Mouse (Mus musculus) Patski (cell line): ENCODE data around the gene Abhd5. TPM values are rescaled to one million over a fixed set of nuclear protein-coding genes. Genes with fewer than 3 reads are reported as not detected.
A peak's percentile ranks its signal among the peaks of the same experiment; 100 is the strongest.

ENCODE experiments used
- ATAC-seq: fragments of 100-300 bp; one replicate; pipeline ENCODE4 v1.8.0; 2021
- CTCF ChIA-PET: fragments of 350-600 bp; sonication (Branson Sonifier 250); formaldehyde crosslinking; loops from one replicate; lab custom pipeline; 2022; ENCODE audit warnings: inconsistent platforms; lab: Charles Lee
- POLR2A ChIA-PET: fragments of 350-600 bp; sonication (Branson Sonifier 250); formaldehyde crosslinking; loops from one replicate; lab custom pipeline; 2022; ENCODE audit warnings: antibody characterized with exemption, inconsistent platforms; lab: Charles Lee
- DNase-seq: peaks from one replicate; pipeline ENCODE4 v3.0.0-alpha.2; 2011; ENCODE audit warnings: low read depth, low spot score
- H3K27me3 ChIP-seq: fragments of 371-371 bp; one replicate; pipeline ENCODE4 v1.5.1; 2021
- CTCF ChIP-seq: fragments of 100-300 bp; IDR thresholded peaks from one replicate; pipeline ENCODE4 v1.5.1; 2021
- in situ Hi-C: fragments of 300-500 bp; cut with MboI; formaldehyde crosslinking; loops from 3 replicates; pipeline ENCODE4 v1.11.1; 2018; ENCODE audit warnings: low pct_unique_long_range_greater_than_20kb, mixed read lengths
- polyA plus RNA-seq: library from polyadenylated mRNA; unstranded; gene quantifications from one replicate; pipeline ENCODE4 v1.2.3, GENCODE M21; 2021

Gene Abhd5
- polyA plus RNA-seq, 1 experiment from 2014 or later: 33.9 TPM

DNA sequence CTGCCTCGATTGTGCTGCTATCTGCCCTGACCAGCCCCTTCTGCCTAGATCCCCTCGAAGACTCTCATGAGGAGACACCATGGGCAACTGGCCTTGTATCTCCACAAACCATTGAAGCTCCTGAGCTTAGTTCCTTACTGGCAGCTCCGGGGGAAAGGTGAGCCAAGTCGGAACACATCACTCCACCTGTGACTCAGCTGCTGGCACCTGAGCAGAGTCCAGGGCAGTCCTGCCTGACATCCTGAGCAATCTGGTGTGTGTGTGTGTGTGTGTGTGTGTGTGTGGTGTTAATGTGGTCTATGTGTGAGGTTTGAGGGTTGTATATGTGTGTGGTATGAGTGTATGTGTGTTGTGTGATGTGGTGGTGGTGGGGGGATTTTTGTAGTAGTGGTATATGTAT is 49.8 kb downstream of the Abhd5 start:
- ATAC-seq: no peak
- POLR2A ChIA-PET: no interaction called here
- no peaks in the 10 kb centered on the region for H3K27me3 ChIP-seq
- CTCF ChIA-PET: no interaction called here
- in situ Hi-C loops: no loop called here
- no peak for DNase-seq
- no peak for TF ChIP-seq CTCF

DNA sequence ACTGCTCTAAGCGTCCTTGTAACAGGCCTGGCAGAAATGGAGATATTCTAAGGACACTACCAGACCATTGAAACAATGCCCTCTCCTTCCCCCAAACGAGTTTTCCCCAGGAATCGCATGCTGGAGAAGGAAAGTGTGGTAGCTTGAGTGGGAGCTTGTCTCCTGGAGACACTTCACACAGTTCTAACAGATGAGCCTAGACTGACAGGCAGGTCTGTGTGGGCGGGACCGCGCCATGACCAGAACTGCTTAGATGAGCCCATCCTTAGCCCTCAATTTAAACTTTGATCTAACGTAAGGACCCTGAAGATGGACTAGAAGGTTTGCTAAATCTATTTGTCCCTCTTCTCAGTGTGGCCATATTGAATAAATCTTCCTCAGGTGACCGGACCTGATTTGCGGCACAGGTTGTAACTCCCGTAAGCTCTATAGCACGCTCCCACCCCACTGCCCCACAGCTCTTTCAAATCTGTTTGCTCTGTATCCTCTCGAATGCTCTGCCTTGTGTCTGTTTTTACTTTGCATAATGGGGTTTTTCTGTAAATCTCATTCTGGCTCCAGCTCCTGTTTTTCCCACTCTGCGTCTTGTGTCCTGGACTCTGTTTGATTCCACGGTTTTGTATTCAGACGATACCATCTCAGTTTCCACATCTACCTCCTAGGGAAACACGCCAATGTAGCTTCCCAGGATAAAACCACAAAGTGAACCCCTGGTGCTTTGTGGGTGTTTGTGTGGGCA is 59.2 kb downstream of the Abhd5 start:
- no peaks in the 10 kb centered on the region for H3K27me3 ChIP-seq
- no peak for TF ChIP-seq CTCF
- ChIA-PET POLR2A (no interaction called here), CTCF (interaction anchor here (0.7 kb wide), 1 partner anchor 12 kb away, joined by 3 read pairs; no protein-coding TSS in a partner anchor)
- in situ Hi-C loops: no loop called here
- DNase-seq (no peak), ATAC-seq (no peak)

DNA sequence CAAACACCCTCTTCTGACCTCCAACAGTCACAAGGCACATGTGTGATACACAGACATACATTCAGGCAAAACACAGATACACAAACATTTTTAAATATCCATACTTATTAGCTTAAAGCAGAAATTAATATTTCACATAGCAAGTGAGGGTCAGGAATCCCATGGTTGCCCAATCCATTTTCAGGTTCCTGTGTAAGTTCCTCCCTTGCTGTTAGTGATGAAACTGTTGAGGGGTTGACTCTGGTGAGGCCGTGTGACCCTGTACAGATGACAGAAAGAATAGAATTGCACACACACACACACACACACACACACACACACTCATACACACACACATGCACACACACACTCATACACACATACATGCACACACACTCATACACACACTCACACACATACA is 63.2 kb downstream of the Abhd5 start:
- in situ Hi-C loops: no loop called here
- POLR2A ChIA-PET: interaction anchor here (0.7 kb wide), 1 partner anchor 356 kb away, joined by 4 read pairs; no protein-coding TSS in a partner anchor
- CTCF ChIA-PET: no interaction called here
- ATAC-seq (no peak), DNase-seq (no peak)
- H3K27me3 ChIP-seq: peaks cover 2% of the 10 kb centered on the region
- TF ChIP-seq CTCF: no peak

DNA sequence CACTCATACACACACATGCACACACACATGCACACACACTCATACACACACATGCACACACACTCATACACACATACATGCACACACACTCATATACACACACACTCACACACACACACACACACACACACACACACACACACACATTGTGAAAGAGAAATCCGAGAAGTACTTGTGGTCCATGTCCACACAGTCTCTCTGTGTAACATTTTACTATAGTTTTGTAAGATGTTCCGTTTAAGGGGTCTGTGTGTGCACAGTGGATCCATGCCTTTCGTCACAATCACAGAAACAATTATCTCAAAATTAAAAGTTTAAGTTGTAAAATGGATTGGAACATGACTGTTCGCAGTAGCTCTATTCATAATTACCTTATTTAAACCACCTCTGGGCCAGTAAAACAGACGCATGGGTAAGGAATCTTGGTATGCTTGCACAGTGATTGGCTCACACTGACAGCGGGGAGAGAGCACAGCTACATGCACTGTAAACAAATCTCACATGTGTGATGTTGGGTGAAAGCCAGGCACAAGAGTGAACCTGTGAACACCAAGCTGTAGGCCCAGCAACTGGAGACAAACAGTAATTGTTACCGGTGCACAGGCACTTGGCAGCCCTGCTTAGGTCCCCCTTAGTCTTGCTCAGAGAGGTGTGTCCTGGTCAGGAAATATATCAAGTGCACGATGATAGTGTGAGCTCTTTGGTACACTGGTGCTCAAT is 63.8 kb downstream of the Abhd5 start:
- DNase-seq (no peak), ATAC-seq (no peak)
- peaks cover 3% of the 10 kb centered on the region for H3K27me3 ChIP-seq
- no peak for TF ChIP-seq CTCF
- in situ Hi-C loops: no loop called here
- ChIA-PET CTCF (no interaction called here), POLR2A (no interaction called here)

DNA sequence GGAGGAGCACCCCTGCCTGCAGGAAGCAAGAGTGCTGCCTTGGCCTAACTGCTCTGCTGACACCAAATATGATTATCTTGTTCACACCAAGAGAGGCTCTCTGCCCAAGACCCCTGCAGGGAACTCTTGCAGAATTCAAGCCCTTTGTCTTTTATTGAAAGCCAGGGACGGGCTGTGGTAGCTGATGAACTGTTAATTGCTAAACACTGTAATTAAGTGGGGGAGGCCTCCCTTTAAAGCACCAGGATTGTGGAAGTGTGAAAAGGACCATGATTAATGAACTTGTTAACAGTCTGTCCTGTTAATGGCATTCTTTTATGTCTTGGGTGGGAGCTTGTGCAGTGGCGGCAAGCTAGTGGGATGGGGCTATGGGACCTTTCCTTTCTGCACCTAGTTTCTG is 65.2 kb downstream of the Abhd5 start:
- DNase-seq: no peak
- ATAC-seq: no peak
- peaks cover 3% of the 10 kb centered on the region for H3K27me3 ChIP-seq
- in situ Hi-C loops: no loop called here
- ChIA-PET POLR2A (no interaction called here), CTCF (no interaction called here)
- no peak for TF ChIP-seq CTCF

DNA sequence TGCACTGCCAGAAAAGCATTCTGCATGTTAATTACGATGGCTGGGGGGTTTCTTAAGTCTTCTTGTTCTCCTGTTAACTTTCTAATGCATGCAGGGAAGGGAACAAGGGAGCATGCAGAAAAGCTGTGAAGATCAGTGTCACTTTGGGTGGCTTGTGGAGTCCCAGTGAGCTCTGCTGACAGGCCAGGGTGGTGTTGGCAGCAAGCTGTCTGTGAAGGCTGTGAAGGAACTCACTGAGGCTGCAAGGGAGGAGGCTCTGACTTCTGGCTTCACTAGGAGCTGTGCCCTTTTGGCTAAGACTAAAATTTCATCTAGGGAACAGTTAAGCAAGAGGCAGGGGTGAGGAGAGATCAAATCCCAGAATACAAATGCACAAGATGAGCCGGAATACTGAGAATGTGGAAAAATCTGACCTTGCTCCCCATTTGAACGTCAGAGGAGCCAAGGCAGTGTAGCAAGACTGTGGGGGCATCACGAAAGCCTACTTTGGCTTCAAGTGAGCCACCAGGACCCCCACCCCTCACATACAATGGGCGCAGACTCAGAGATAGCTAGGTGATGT is 68.9 kb downstream of the Abhd5 start:
- CTCF ChIA-PET: interaction anchor here (1.1 to 2.0 kb wide), 6 partner anchors 9 to 174 kb away, joined by 3 to 9 read pairs (median 4); no protein-coding TSS in a partner anchor
- ATAC-seq (no peak), DNase-seq (no peak)
- TF ChIP-seq CTCF: no peak
- in situ Hi-C loops: loop anchor here (5.0 to 10.0 kb wide), 3 partner anchors 135 to 312 kb away; no protein-coding TSS in a partner anchor
- peaks cover 3% of the 10 kb centered on the region for H3K27me3 ChIP-seq
- POLR2A ChIA-PET: no interaction called here

DNA sequence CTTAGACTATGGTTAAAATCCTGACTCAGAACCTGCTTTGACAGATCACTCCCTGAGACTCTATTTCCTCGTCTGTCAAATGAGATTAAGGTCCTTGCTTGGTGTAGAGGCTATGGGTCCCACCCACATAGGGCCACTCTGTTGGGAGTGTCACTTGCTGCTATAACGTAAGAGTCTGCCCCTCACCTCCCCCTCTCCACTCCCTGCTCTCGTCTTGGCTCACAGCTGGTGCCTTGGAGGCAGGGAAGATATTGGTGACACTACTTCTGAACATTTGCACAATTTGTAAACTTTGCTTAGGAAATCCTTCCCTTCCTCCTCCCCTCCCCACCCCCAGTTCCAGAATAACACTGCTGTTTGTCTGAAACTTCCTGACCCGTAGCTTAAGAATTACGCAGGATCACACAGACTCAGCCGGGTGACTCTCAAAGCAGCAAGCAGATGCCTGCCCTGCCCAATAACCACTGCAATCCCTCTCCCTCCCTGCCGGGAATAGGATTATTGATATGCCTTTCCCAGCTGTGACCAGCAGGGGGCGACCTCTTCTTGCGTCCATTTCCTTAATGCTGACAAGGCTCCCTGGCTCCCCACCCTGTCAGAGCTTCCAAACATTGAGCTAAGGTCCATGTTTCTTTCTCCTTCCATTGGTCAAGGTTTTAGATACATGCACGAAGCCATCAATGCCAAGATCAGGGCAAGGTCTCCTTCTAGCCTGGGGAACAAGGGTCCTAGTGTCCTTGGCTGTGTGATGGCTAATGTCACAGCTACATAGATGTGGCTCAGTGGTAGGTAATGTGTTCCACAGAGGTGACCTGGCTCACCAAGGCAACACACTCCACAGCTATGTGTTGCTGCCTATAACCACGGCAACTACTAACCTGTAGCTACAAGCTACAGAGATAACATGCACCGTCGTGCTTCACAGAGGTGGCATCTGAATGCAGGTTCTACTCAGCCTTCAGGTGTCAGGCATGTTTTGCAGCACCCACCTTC is 69.7 kb downstream of the Abhd5 start:
- ChIA-PET POLR2A (interaction anchor here (0.9 kb wide), 1 partner anchor 27 kb away, joined by 3 read pairs; no protein-coding TSS in a partner anchor), CTCF (interaction anchor here (0.7 to 2.0 kb wide), 15 partner anchors 8 to 308 kb away, joined by 3 to 9 read pairs (median 4); no protein-coding TSS in a partner anchor)
- DNase-seq (no peak), ATAC-seq (peak; percentile 67)
- H3K27me3 ChIP-seq: peaks cover 3% of the 10 kb centered on the region
- peak; percentile 90 for TF ChIP-seq CTCF
- in situ Hi-C loops: loop anchor here (5.0 to 10.0 kb wide), 3 partner anchors 134 to 311 kb away; no protein-coding TSS in a partner anchor

DNA sequence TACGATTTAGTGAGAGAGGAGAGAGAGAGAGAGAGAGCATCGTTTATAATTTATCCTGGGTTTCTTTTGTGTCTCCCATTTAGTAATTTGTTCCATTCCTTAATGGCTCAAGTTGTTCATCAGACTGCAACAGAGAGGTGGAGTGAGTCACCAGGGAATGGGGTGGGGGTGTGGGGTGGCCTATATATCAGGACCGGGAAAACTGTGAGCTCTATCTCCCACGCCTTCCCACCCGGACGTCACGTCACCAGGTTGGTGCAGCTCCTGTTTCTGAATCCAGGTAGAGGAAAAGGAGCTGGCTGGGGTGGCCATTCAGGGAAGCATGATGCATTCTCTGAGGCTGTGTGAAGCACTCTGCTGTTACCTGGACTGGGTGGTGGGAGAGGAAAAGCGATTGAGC is 70.5 kb downstream of the Abhd5 start:
- CTCF ChIA-PET: interaction anchor here (0.8 to 2.0 kb wide), 8 partner anchors 11 to 307 kb away, joined by 3 to 5 read pairs (median 4); no protein-coding TSS in a partner anchor
- H3K27me3 ChIP-seq: peaks cover 3% of the 10 kb centered on the region
- no peak for DNase-seq
- ATAC-seq: no peak
- TF ChIP-seq CTCF: no peak
- in situ Hi-C loops: loop anchor here (5.0 to 10.0 kb wide), 3 partner anchors 133 to 310 kb away; no protein-coding TSS in a partner anchor
- POLR2A ChIA-PET: interaction anchor here (0.9 kb wide), 1 partner anchor 28 kb away, joined by 3 read pairs; no protein-coding TSS in a partner anchor

DNA sequence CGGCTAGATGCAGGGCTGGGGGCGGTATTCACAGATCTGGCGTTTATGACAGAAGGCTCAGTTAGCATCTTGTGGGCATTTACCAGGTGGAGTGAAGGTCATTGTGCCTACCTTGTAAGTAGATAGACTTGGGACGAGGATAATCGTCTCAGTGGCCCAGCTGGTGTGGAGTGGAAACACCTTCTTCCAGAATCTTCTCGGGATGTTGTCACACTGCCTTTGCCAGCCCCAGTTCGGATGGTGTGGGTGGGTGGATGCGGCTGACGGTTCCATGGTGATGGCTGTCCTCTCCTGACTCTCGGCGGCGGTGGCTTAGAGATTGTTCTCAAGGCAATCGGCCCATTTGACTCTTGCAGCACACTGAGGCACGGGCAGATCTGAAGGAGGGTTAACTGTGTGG is 71.3 kb downstream of the Abhd5 start:
- no peak for TF ChIP-seq CTCF
- in situ Hi-C loops: loop anchor here (5.0 to 10.0 kb wide), 3 partner anchors 132 to 310 kb away; no protein-coding TSS in a partner anchor
- DNase-seq: no peak
- CTCF ChIA-PET: interaction anchor here (0.8 to 2.0 kb wide), 4 partner anchors 12 to 307 kb away, joined by 3 to 5 read pairs (median 3); no protein-coding TSS in a partner anchor
- H3K27me3 ChIP-seq: peaks cover 3% of the 10 kb centered on the region
- ATAC-seq: no peak
- POLR2A ChIA-PET: no interaction called here
